Mouse (Mus musculus): ENCODE data around the gene Ppox.

The Ppox gene

GRCm38 (mm10) chr1:171268341-171268740, 12.6 kb downstream of the Ppox start:
- no peak for DNase-seq (ENCODE audit: low read depth in 2 of 2, low spot score in 2 of 2)

GRCm38 (mm10) chr1:171265971-171266744, 14.8 kb downstream of the Ppox start:
- DNase-seq (ENCODE audit: low read depth in 2 of 2, low spot score in 2 of 2): no peak

GRCm38 (mm10) chr1:171263666-171264461, 17.1 kb downstream of the Ppox start:
- no peak for DNase-seq (ENCODE audit: low read depth in 2 of 2, low spot score in 2 of 2)

DNA sequence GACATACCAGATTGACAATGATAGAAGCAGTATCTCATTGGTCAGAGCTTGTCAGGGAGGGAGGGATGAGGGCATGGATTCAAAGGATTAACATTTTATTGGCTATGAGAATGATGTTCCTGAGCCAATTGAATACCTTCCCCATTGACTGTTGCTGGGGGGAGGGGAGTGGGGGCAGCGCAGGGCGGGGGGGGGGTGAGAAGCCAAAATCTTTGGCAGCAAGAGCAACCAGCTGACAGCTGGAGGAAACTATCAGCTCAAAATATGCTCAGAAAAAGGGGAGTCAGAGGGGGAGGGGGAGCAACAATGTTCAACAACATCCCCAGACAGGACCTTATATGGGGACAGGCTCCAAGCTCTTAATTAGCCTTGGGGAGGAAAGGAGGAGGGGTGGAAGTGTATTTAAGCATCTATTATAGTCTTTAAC, 17.8 kb downstream of the Ppox start:
- DNase-seq (ENCODE audit: low read depth in 2 of 2, low spot score in 2 of 2): no peak

DNA sequence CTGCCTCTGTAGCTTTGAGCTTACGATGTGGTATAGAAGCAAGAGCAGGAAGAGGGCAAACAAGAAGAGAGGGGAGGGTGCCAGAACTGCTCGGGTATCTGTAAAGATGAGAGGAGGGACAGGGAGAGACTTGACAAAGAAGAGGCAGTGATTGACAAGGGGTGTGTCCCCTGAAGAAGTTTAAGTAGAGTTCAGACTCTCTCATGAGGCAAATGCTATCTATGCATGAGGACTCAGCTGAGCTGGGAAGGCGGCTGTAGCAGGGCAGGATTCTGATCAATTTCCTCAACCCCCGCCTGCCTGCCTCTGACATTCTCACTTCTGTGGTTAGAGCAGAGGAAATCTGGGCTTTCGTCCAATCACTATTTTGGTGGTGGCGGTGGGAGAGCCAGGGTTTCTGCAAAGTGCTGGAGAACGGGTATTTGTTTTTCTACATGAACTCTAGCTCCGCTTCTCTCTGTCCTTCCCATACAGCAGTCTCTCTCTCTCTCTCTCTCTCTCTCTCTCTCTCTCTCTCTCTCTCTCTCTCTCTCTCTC, 18.3 kb downstream of the Ppox start:
- DNase-seq (ENCODE audit: low read depth in 2 of 2, low spot score in 2 of 2): peak in 1 of 2 experiments; percentile 35

DNA sequence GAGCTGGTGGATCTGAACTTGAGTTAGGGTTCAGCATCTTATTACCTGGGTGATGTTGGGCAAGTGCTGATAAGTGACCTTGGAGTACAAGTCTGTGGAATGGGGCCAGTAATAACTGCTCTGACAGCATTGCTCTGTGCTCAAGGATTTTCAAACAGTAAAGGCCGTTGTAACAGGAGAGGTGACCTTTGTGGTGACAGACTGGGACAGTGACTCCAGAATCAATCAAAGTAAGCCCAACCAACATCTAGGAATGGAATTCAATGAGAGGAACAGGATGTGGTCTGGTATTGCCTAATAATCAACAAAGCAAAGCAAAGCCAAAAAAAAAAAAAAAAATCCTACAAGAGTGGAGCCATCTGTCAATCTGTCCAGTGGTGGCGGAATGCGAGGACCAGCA, 20.7 kb downstream of the Ppox start:
- DNase-seq (ENCODE audit: low read depth in 2 of 2, low spot score in 2 of 2): no peak

DNA sequence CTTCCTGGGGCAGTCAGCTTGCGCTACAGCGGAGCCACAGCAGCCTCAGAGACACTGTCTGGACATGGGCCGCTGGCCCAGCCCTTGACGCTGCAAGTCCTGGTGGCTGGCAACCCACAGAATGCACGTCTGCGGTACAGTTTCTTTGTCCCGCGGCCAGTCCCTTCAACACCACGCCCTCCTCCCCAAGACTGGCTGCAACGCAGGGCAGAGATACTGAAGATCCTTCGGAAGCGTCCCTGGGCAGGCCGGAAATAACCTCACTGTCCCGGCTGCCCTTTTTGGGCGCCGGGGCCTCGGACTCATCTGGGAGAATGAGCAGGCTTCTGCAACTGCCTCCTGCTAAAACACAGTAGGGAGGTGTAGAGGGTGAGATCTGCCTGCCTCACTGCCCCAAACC, 22.1 kb downstream of the Ppox start:
- DNase-seq (ENCODE audit: low read depth in 2 of 2, low spot score in 2 of 2): no peak

DNA sequence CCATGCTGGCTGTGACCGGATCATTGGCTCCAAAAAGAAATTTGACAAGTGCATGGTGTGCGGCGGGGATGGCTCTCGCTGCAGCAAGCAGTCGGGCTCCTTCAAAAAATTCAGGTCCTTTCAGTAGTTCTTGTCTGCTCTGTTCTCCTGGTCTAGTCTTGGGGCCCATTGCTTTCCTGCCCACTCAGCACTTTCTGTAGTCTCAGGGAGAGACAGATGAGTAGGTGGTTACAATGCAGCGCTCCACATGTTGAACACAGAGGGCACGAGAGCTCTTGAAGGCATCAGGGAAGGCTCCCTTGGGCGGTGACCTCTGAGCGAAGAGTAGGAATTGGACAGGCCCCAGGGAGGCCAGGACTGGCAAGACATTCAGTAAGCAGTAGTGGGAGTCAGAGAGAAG, 23.2 kb downstream of the Ppox start:
- DNase-seq (ENCODE audit: low read depth in 2 of 2, low spot score in 2 of 2): no peak

DNA sequence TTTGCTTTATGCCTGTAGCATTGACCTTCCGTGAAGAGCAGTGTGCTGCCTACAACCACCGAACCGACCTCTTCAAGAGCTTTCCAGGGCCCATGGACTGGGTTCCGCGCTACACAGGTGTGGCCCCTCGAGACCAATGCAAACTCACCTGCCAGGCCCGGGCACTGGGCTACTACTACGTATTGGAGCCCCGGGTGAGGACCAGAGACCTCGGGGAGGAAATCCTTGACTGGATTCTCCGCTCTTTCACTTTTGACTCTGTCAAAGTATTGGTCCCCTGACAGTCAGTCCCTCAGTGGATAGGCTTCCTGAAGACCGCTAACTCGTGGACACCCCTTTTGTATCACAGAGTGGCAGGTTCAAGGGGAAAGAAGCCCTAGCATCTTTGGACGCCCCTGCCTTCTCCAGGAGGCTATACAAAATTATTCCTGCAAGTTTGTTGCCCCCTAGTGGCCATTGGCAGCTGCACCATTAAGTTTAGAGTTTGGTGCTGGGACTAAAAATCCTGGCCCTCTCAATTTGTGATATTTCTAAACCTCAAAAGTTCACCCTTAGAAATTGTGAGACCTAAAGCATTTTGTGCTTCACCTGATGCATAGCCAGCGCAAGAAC, 23.9 kb downstream of the Ppox start:
- DNase-seq (ENCODE audit: low read depth in 2 of 2, low spot score in 2 of 2): peak; percentile 41 to 66

DNA sequence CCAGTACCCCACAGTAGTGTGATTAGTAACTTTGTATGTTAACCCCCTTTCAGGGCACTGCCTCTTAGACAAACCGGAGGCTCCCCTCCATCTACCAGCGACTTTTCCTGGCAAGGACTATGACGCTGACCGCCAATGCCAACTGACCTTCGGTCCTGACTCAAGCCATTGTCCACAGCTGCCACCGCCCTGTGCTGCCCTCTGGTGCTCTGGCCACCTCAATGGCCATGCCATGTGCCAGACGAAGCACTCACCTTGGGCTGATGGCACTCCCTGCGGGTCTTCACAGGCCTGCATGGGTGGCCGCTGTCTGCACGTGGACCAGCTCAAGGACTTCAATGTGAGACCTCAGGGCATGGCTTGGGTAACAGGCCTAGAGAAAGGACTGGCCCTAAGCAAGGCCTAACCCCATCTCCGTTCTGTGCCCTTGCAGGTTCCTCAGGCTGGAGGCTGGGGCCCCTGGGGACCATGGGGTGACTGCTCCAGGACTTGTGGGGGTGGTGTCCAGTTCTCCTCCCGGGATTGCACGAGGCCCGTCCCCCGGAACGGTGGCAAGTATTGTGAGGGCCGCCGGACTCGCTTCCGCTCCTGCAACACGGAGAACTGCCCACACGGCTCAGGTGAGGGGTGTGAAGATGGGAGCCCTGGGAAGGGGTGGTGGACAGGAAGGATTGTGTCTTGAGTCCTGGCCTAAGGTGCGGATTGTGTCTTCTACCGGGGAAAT, 24.7 kb downstream of the Ppox start:
- no peak for DNase-seq (ENCODE audit: low read depth in 2 of 2, low spot score in 2 of 2)

DNA sequence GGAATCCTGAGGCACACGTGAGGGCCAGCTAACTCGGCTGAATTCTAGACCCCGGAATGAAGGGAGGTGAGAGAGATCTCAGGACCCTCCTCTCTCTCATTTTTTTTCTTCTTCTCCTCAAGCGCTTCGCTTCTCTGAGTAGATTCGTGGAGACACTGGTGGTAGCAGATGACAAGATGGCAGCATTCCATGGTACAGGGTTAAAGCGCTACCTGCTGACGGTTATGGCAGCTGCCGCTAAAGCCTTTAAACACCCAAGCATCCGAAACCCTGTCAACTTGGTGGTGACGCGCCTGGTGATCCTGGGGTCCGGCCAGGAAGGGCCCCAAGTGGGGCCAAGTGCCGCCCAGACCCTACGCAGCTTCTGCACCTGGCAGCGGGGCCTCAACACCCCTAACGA, 28.6 kb downstream of the Ppox start:
- DNase-seq (ENCODE audit: low read depth in 2 of 2, low spot score in 2 of 2): no peak

- no peak for DNase-seq (ENCODE audit: low read depth in 2 of 2, low spot score in 2 of 2)
Measured at GRCm38 (mm10) chr1:171251594-171252324, 29.2 kb downstream of the Ppox start.

DNA sequence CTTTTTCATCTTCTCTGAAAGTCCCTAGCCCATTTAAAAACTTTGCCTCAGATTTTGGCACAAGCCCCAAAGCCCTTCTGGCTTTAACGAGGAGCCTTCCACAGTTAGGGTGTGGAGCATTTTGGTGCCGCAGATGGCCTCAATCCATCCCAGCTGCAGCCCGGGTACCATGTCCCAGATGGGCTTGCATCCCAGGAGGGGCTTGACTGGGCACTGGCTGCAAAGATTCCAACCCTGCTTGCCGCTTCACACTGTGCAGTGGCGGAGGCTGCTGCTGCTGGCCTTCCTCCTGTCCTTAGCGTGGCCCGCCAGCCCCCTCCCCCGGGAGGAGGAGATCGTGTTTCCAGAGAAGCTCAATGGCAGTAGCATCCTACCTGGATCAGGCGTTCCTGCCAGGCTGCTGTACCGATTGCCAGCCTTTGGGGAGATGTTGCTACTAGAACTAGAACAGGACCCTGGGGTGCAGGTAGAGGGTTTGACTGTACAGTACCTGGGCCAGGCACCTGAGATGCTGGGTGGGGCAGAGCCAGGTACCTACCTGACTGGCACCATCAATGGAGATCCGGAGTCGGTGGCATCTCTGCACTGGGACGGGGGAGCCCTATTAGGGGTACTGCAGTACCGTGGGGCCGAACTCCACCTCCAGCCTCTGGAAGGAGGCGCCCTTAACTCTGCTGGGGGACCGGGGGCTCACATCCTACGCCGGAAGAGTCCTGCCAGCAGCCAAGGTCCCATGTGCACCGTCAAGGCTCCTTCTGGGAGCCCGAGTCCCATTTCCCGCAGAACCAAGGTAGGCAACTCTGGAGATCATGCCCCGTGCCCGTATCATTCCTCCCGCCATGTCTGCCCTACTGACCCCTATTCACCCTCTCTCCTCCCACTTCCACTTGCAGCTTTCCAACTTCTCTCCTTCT, 30.0 kb downstream of the Ppox start, which contains the start of gene Ndufs2:
Gene Ndufs2, minus strand, starts transcription at position 709 of the 914 bp plus-strand sequence.
- no peak for DNase-seq (ENCODE audit: low read depth in 2 of 2, low spot score in 2 of 2)

- DNase-seq (ENCODE audit: low read depth in 2 of 2, low spot score in 2 of 2): no peak
Measured at GRCm38 (mm10) chr1:171249913-171250600, 30.9 kb downstream of the Ppox start, which contains the start of gene Adamts4. Gene Adamts4 (plus strand): TSS chr1:171250421.

- no peak for DNase-seq (ENCODE audit: low read depth in 2 of 2, low spot score in 2 of 2)
Measured at GRCm38 (mm10) chr1:171248386-171249226, 32.4 kb downstream of the Ppox start.

DNA sequence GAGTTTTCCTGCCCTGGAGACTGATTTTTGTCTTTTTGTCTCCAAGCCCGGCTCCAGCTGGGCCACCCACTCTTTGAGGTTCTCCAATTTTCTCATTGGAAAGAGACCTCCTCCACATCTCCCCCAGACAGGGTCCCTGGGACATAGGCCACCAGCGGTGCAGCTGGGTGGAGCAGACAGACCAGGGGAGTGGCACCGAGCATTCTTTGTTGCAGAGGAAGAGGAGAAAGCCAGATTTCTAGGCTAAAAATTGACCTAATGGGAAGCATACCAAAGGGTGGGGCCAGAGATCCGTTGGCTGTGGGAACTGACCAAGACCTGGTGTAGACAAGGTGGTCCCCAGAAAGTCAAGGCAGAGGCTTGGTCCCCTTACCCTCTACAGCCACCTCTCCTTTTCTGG, 33.1 kb downstream of the Ppox start:
- DNase-seq (ENCODE audit: low read depth in 2 of 2, low spot score in 2 of 2): no peak

DNA sequence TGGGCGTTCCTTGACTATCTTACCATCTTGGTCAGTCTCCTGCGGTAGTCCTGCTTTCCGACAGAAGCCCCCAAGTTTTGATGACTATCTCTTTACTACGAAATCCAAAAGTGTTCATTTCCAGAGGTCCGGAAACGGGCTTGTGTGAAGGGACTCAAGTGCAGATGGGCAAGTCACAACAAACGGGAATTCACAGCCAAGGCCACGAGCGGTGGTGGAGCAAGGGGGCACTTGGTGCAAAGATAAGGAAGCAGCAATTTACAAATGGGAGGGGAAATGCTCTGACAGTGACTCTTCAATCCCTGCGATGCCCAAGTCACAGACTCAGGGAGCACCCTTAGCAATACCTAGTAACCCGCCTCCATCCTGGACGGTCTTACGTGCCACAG, 33.5 kb downstream of the Ppox start:
- no peak for DNase-seq (ENCODE audit: low read depth in 2 of 2, low spot score in 2 of 2)
